In the genomic region with DNA sequence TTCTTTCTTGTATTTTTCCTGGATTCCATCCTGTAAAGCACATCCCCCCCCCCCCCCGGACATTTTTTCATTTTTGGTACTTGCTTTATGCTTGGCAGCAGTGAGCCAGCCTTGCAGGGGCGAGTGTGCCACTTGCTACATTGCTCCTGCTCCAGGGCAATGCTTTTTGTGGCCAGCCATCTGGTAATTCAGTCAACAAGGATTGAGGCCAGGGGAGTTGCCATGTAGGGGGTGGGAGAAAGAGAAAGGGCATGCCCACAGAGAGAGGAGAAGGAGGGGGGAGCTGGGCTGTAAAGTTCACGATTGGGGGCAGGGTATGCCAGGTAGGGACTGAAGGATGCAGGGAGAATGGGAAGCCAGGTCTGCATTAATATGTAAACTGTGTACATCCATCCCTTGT, we compare ENCODE assay signal across 17 mouse cellular contexts.
"Had no signal": no experiment of that assay in that cellular context is flagged by ENCODE, and none has a peak within 500 bp of the region (broad histone marks: within the 10 kb centered on the region; RNA-seq: fewer than 3 reads in every experiment).

No protein-coding gene starts in this region.

- H3K27ac ChIP-seq: layer of hippocampus, adult 2 months; limb, embryonic 10.5 days; liver, embryonic 15.5 days; midbrain, embryonic 10.5 days; neural tube, embryonic 13.5 days had no signal

- H3K4me2 ChIP-seq: liver, embryonic 11.5 days; liver, embryonic 15.5 days; neural tube, embryonic 13.5 days had no signal

- DNase-seq: kidney, postnatal 10 days; kidney, postnatal 4 days; lung, adult 2 months; lung, postnatal 4 days; retina, postnatal 1 day; right cerebral cortex, postnatal 4 days; spleen, adult 18-20 months; thymus, adult 18-20 months; thymus, postnatal 14 days had no signal

- H3K27me3 ChIP-seq: liver, embryonic 15.5 days; neural tube, embryonic 13.5 days had no signal

- H3K9ac ChIP-seq: liver, embryonic 15.5 days; neural tube, embryonic 13.5 days had no signal

- H3K9me3 ChIP-seq: limb, embryonic 10.5 days; liver, embryonic 15.5 days; midbrain, embryonic 10.5 days; neural tube, embryonic 13.5 days had no signal

- H3K4me3 ChIP-seq: layer of hippocampus, adult 2 months; limb, embryonic 10.5 days; liver, embryonic 15.5 days; midbrain, embryonic 10.5 days; neural tube, embryonic 13.5 days had no signal

- H3K4me1 ChIP-seq: liver, embryonic 15.5 days had no signal

- H3K36me3 ChIP-seq: limb, embryonic 10.5 days; liver, embryonic 15.5 days; midbrain, embryonic 10.5 days; neural tube, embryonic 13.5 days had no signal

- ATAC-seq: lung, postnatal 0 days; midbrain, embryonic 16.5 days had no signal
